In genomic region chr12:102434107-102434506, GRCm38 (mm10) we compare ENCODE assay signal across 22 mouse cellular contexts. TPM values are rescaled to one million over a fixed set of nuclear protein-coding genes. Genes with fewer than 3 reads are reported as not detected.
A peak's percentile ranks its signal among the peaks of the same experiment; 100 is the strongest.
DNase-seq lines count a peak whose midpoint lies in the region; TF ChIP-seq lines count a peak whose summit lies in the region.
"Had no signal": no experiment of that assay in that cellular context is flagged by ENCODE, and none has a peak within 500 bp of the region (broad histone marks: within the 10 kb centered on the region; RNA-seq: fewer than 3 reads in every experiment).

No protein-coding gene starts in this region.

- H3K4me1 ChIP-seq in MEL (ENCODE audit: control insufficient read depth in 1 of 2, insufficient read depth in 2 of 2, low read length in 2 of 2) = peaks cover 4 to 27% of the 10 kb centered on the region in 2 experiments; a peak in 3 of 4 replicates

- H3K79me2 ChIP-seq in MEL (ENCODE audit: control insufficient read depth, insufficient read depth, low read length, poor library complexity) = no peaks in the 10 kb centered on the region

- peak; percentile 25 to 61; a peak in 3 of 4 replicates for TF ChIP-seq EP300 in MEL (IDR thresholded peaks at IDR 0.05; ENCODE audit: low read depth in 1 of 2, low read length in 2 of 2)

- H3K27ac ChIP-seq in MEL (ENCODE audit: control insufficient read depth, low read depth, low read length) = no peak overlapping the region
- H3K27ac ChIP-seq: embryonic facial prominence, embryonic 13.5 days; embryonic facial prominence, embryonic 15.5 days; forebrain, embryonic 10.5 days; forebrain, embryonic 12.5 days had no signal

- no peak overlapping the region for H3K9ac ChIP-seq in MEL (ENCODE audit: control insufficient read depth, low read depth, low read length, poor library complexity, severe bottlenecking)
- H3K9ac ChIP-seq: embryonic facial prominence, embryonic 13.5 days; embryonic facial prominence, embryonic 15.5 days; forebrain, embryonic 12.5 days had no signal

- DNase-seq in 416B (ENCODE audit: low read depth) (peak; percentile 21), MEL (ENCODE audit: low read depth, low spot score) (peak; percentile 24)
- peak; percentile 22 for DNase-seq in splenic B cell, adult 2 months (ENCODE audit: low read depth, low spot score)
- DNase-seq in thymus, postnatal 14 days = no peak
- no peak for DNase-seq in urinary bladder, postnatal 4 days (ENCODE audit: low spot score in 2 of 2)
- DNase-seq: adrenal gland, adult 2 months; adrenal gland, postnatal 10 days; adrenal gland, postnatal 25 days; B cell, adult 2 months; cerebellum, adult 11 months; cerebellum, adult 18-20 months; cerebellum, adult 8-10 months; cerebellum, adult 9-11 months; cerebellum, postnatal 14 days; cerebellum, postnatal 36 days; embryo, embryonic 11 days had no signal

- no peak for TF ChIP-seq CTCF in MEL (IDR thresholded peaks at IDR 0.05 in 2 of 3, conservative IDR thresholded peaks at IDR 0.05 in 1 of 3; ENCODE audit: control insufficient read depth in 1 of 3, insufficient read depth in 1 of 3, low read depth in 2 of 3, low read length in 3 of 3, poor library complexity in 1 of 3, severe bottlenecking in 1 of 3)

- no peak for TF ChIP-seq POLR2A in MEL (IDR thresholded peaks at IDR 0.05; ENCODE audit: control insufficient read depth in 1 of 2, insufficient read depth in 1 of 2, low read depth in 1 of 2, low read length in 2 of 2, poor library complexity in 1 of 2)

- H3K36me3 ChIP-seq in MEL (ENCODE audit: control insufficient read depth in 1 of 2, insufficient read depth in 2 of 2, low read length in 2 of 2) = peaks cover 0 to 12% of the 10 kb centered on the region in 2 experiments; a peak in 2 of 4 replicates
- no peaks in the 10 kb centered on the region for H3K36me3 ChIP-seq in splenic B cell, adult 2 months (ENCODE audit: control insufficient read depth, insufficient read depth, low read length, poor library complexity, severe bottlenecking)
- H3K36me3 ChIP-seq: embryonic facial prominence, embryonic 13.5 days; embryonic facial prominence, embryonic 15.5 days; forebrain, embryonic 10.5 days; forebrain, embryonic 12.5 days; G1E had no signal

- H3K27me3 ChIP-seq in MEL (ENCODE audit: control insufficient read depth in 1 of 2, insufficient read depth in 2 of 2, low read length in 2 of 2) = no peaks in the 10 kb centered on the region
- no peaks in the 10 kb centered on the region for H3K27me3 ChIP-seq in splenic B cell, adult 2 months (ENCODE audit: control insufficient read depth, insufficient read depth, low read length, poor library complexity, severe bottlenecking)
- H3K27me3 ChIP-seq: CH12.LX; embryonic facial prominence, embryonic 13.5 days; embryonic facial prominence, embryonic 15.5 days; forebrain, embryonic 12.5 days had no signal

- TF ChIP-seq RAD21 in MEL (IDR thresholded peaks at IDR 0.05; ENCODE audit: low read depth, low read length) = no peak

- H3K4me3 ChIP-seq in MEL (ENCODE audit: control insufficient read depth in 1 of 2, insufficient read depth in 1 of 2, low read depth in 2 of 2, low read length in 2 of 2) = no peak overlapping the region
- H3K4me3 ChIP-seq: embryonic facial prominence, embryonic 13.5 days; embryonic facial prominence, embryonic 15.5 days; forebrain, embryonic 10.5 days; forebrain, embryonic 12.5 days had no signal

- H3K9me3 ChIP-seq in MEL (replicated peaks; ENCODE audit: insufficient read depth, low read length) = no peaks in the 10 kb centered on the region
- H3K9me3 ChIP-seq: embryonic facial prominence, embryonic 13.5 days; embryonic facial prominence, embryonic 15.5 days; forebrain, embryonic 10.5 days; forebrain, embryonic 12.5 days; G1E had no signal

TF ChIP-seq in MEL, 35 proteins besides CTCF, POLR2A, EP300 and RAD21:
- TF ChIP-seq TBP (IDR thresholded peaks at IDR 0.05; ENCODE audit: low read depth, low read length) (no peak), MAZ (IDR thresholded peaks at IDR 0.05; ENCODE audit: low read depth, low read length) (no peak), ETS1 (IDR thresholded peaks at IDR 0.05; ENCODE audit: low read depth, low read length) (peak; percentile 51; the same call in 1 of the 2 replicates), UBTF (IDR thresholded peaks at IDR 0.05; ENCODE audit: borderline replicate concordance, insufficient read depth, low read depth, low read length) (no peak), CHD2 (IDR thresholded peaks at IDR 0.05; ENCODE audit: low read length) (no peak), USF2 (IDR thresholded peaks at IDR 0.05; ENCODE audit: borderline replicate concordance in 1 of 2, insufficient read depth in 1 of 2, low read depth in 1 of 2, low read length in 2 of 2) (no peak), NRF1 (IDR thresholded peaks at IDR 0.05; ENCODE audit: insufficient read depth, low read depth, low read length, poor library complexity, severe bottlenecking) (no peak), GABPA (IDR thresholded peaks at IDR 0.05; ENCODE audit: low read depth, low read length) (no peak), BHLHE40 (IDR thresholded peaks at IDR 0.05; ENCODE audit: borderline replicate concordance, low read depth, low read length) (peak; percentile 68; the same call in 1 of the 2 replicates), ZMIZ1 (IDR thresholded peaks at IDR 0.05; ENCODE audit: low read depth, low read length) (no peak), SMC3 (IDR thresholded peaks at IDR 0.05; ENCODE audit: low read depth, low read length) (no peak), ZKSCAN1 (IDR thresholded peaks at IDR 0.05; ENCODE audit: low read depth, low read length) (no peak), POLR2AphosphoS5 (IDR thresholded peaks at IDR 0.05; ENCODE audit: borderline replicate concordance, low read depth, low read length) (no peak), JUND (IDR thresholded peaks at IDR 0.05; ENCODE audit: low read depth, low read length) (no peak), MEF2A (IDR thresholded peaks at IDR 0.05; ENCODE audit: extremely low read depth, insufficient replicate concordance, low read depth, low read length, poor library complexity, severe bottlenecking) (no peak), TCF12 (IDR thresholded peaks at IDR 0.05; ENCODE audit: low read depth, low read length) (peak; percentile 79), MAX (IDR thresholded peaks at IDR 0.05; ENCODE audit: low read length) (0 out of 2 replicates have a peak, but pooled peaks have one; percentile 41), ZNF384 (IDR thresholded peaks at IDR 0.05; ENCODE audit: low read depth, low read length) (no peak), MYC (IDR thresholded peaks at IDR 0.05; ENCODE audit: low read depth, low read length) (no peak), GATA1 (IDR thresholded peaks at IDR 0.05; ENCODE audit: low read depth, low read length) (peak; percentile 78), MAFK (IDR thresholded peaks at IDR 0.05; ENCODE audit: borderline replicate concordance, low read depth, low read length) (no peak), POLR2AphosphoS2 (IDR thresholded peaks at IDR 0.05; ENCODE audit: low read length) (no peak), RCOR1 (IDR thresholded peaks at IDR 0.05; ENCODE audit: low read depth, low read length) (0 out of 2 replicates have a peak, but pooled peaks have one; percentile 34), NELFE (IDR thresholded peaks at IDR 0.05; ENCODE audit: low read depth, low read length) (no peak), ZC3H11A (IDR thresholded peaks at IDR 0.05; ENCODE audit: low read depth, low read length) (no peak), USF1 (IDR thresholded peaks at IDR 0.05; ENCODE audit: low read depth, low read length) (no peak), HCFC1 (IDR thresholded peaks at IDR 0.05; ENCODE audit: low read depth, low read length) (no peak), TAL1 (IDR thresholded peaks at IDR 0.05; ENCODE audit: low read length) (no peak), MXI1 (IDR thresholded peaks at IDR 0.05; ENCODE audit: low read depth, low read length) (no peak), SIN3A (IDR thresholded peaks at IDR 0.05; ENCODE audit: low read length) (no peak)

RNA-seq across cellular contexts. Expression of gene Lgmn, which starts 5.5 kb away (rescaled TPM):
- total RNA-seq in MEL (2012; rRNA removed) = 2.2 and 4.1 TPM in 2 replicates
- 1 to 10 TPM in 1 of 2 experiments, not detected in 1; 8.0 TPM for polyA plus RNA-seq in MEL (2012; ENCODE audit: insufficient read depth in 1 of 2, insufficient read length in 2 of 2, low read depth in 1 of 2, low replicate concordance in 2 of 2, missing spikeins in 1 of 2)

RNA-seq across cellular contexts. Expression of gene Golga5, which starts 34.8 kb away (rescaled TPM):
- 22.3 and 25.9 TPM in 2 replicates for total RNA-seq in MEL (2012; rRNA removed)
- 10 to 100 TPM in 1 of 2 experiments, not detected in 1; 29.3 TPM for polyA plus RNA-seq in MEL (2012; ENCODE audit: insufficient read depth in 1 of 2, insufficient read length in 2 of 2, low read depth in 1 of 2, low replicate concordance in 2 of 2, missing spikeins in 1 of 2)

Comparison
In these comparisons a context has a peak if more than half of its experiments do, and no peak if none do; other contexts are left out.
1. DNase-seq: peak in 416B (single experiment), MEL (single experiment) and splenic B cell, adult 2 months (single experiment); none in thymus, postnatal 14 days (single experiment) and urinary bladder, postnatal 4 days (0 of 2).